Mouse (Mus musculus) E14TG2a.4 (cell line): ENCODE data around the gene Chrd.

ENCODE experiments used
- H3K27me3 ChIP-seq: 2 replicates; pipeline ENCODE4 v1.6.1; 2014; ENCODE audit warnings: low read length, control low read depth; ENCODE audit not compliant: insufficient read depth
- H3K36me3 ChIP-seq: 2 replicates; pipeline ENCODE4 v1.6.1; 2014; ENCODE audit warnings: low read length, control low read depth; ENCODE audit not compliant: insufficient read depth
- H3K4me1 ChIP-seq: replicated peaks from 2 replicates; pipeline ENCODE4 v1.6.1; 2014; ENCODE audit warnings: low read depth, low read length, control low read depth
- H3K4me3 ChIP-seq: replicated peaks from 2 replicates; pipeline ENCODE4 v1.5.1; 2014; ENCODE audit warnings: mild to moderate bottlenecking, low read length
- H3K9me3 ChIP-seq: 2 replicates; pipeline ENCODE4 v1.6.1; 2014; ENCODE audit warnings: low read length, control low read depth
- CTCF ChIP-seq: conservative IDR thresholded peaks from 2 replicates; pipeline ENCODE4 v1.5.1; 2014; ENCODE audit warnings: low read length
- NANOG ChIP-seq: IDR thresholded peaks from 2 replicates; pipeline ENCODE4 v1.6.1; 2014; ENCODE audit warnings: borderline replicate concordance, low read length, mixed read lengths
- POU5F1 ChIP-seq: IDR thresholded peaks from 2 replicates; pipeline ENCODE4 v1.6.1; 2014; ENCODE audit warnings: low read length, borderline replicate concordance

The Chrd gene

GRCm38 (mm10) chr16:20700036-20700435, 32.9 kb upstream of the Chrd start:
- Histone ChIP-seq H3K36me3 (peaks cover 31% of the 10 kb centered on the region), H3K4me3 (no peak overlapping the region), H3K27me3 (peaks cover 21% of the 10 kb centered on the region), H3K4me1 (peaks cover 73% of the 10 kb centered on the region), H3K9me3 (no peaks in the 10 kb centered on the region)
- TF ChIP-seq CTCF (no peak), NANOG (no peak), POU5F1 (no peak)

GRCm38 (mm10) chr16:20701316-20701715, 31.6 kb upstream of the Chrd start:
- H3K9me3 ChIP-seq, result no peaks in the 10 kb centered on the region
- peak overlapping the region; percentile 82 for H3K4me3 ChIP-seq
- TF ChIP-seq POU5F1 (no peak), NANOG (no peak), CTCF (no peak)
- H3K27me3 ChIP-seq, result peaks cover 8% of the 10 kb centered on the region
- peaks cover 44% of the 10 kb centered on the region for H3K36me3 ChIP-seq
- peaks cover 75% of the 10 kb centered on the region for H3K4me1 ChIP-seq

- Histone ChIP-seq H3K27me3 (0 out of 2 replicates have a peak, but pooled peaks cover 3% of the 10 kb centered on the region), H3K4me1 (peaks cover 78% of the 10 kb centered on the region), H3K36me3 (peaks cover 50% of the 10 kb centered on the region), H3K4me3 (peak overlapping the region; percentile 82), H3K9me3 (no peaks in the 10 kb centered on the region)
- TF ChIP-seq POU5F1 (no peak), NANOG (no peak), CTCF (no peak)
Observed at GRCm38 (mm10) chr16:20701729-20702521, 31.0 kb upstream of the Chrd start.

DNA sequence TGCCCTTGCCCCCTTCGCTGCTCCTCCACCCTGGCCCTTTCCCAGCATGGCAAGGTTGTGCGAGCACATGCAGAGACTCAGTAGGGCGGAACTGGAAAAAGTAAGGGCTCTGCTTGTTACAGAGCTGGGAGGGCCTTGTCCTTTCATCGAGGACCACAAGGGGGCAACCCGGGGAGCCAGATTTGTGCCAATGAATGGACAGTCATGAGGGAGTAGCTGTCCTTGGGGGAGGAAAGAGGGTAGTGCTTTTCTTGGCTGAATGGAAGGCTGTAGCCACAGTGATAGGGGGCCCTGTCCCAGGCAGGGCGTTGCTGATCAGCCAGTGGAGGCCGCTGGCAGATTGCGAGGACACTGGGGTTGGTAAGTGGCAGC, 30.4 kb upstream of the Chrd start:
- TF ChIP-seq NANOG (no peak), CTCF (peak; percentile 88)
- H3K9me3 ChIP-seq, result no peaks in the 10 kb centered on the region
- H3K4me1 ChIP-seq, result peaks cover 83% of the 10 kb centered on the region
- 0 out of 2 replicates have a peak, but pooled peaks cover under 1% of the 10 kb centered on the region for H3K27me3 ChIP-seq
- peak overlapping the region; percentile 82 for H3K4me3 ChIP-seq
- peaks cover 56% of the 10 kb centered on the region for H3K36me3 ChIP-seq

DNA sequence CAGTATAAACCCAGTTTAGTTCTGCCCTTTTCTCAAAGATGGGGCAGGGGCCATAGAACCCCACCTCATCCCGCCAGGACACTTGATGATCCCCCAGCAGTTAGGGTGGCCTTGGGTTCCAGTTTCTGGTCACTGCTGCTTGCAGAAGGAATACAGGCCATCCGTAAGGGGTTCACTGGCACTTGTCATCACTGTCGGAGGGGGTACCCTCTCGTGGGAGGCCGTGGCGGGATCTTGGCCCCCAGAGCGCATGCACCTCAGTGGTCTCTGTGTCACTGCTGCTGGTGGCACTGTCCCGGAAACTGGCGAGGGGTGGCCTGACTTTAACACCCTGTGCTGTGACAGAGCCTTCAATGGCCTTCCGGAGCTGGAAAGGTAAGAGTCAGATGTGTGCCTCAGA, 29.9 kb upstream of the Chrd start:
- TF ChIP-seq POU5F1, result no peak
- no peak for TF ChIP-seq NANOG
- no peak for TF ChIP-seq CTCF
- Histone ChIP-seq H3K36me3 (peaks cover 62% of the 10 kb centered on the region), H3K9me3 (no peaks in the 10 kb centered on the region), H3K27me3 (no peaks in the 10 kb centered on the region), H3K4me3 (no peak overlapping the region; the same call in 1 of the 2 replicates), H3K4me1 (peaks cover 89% of the 10 kb centered on the region)

DNA sequence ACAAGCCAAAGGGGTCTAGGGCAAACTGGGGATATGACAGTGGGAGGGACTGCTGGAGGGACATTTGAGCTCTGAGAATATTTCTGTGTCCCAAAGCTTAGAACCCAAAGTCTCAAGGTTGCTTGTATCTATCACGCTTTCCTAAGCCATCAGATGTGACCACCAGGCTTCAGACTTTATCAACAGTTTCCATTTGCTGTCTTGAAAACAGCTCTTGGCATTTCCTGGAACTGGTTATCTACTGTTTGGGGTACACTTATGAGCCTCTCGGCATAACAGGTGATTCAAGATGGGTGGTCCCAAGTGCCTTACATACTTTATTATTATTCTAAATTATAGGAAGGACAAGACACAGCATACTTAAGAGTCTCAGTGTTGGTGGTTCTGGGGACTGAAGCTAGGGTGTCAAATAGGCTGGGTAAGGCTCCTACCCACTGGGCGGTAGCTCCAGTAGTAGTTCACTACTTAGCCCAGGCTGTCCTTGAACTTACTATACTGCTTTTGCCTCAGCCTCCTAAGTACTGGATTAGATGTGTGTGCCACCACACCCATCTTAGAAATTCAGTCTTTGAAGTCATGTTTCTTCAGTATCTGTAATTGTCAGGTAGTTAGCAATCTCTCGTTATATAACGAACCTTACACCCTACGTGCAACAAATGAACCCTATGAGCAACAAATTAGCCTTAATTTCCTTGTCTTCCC, 29.1 kb upstream of the Chrd start:
- H3K9me3 ChIP-seq, result no peaks in the 10 kb centered on the region
- peaks cover 69% of the 10 kb centered on the region for H3K36me3 ChIP-seq
- H3K4me1 ChIP-seq, result peaks cover 97% of the 10 kb centered on the region
- H3K4me3 ChIP-seq, result no peak overlapping the region
- TF ChIP-seq NANOG, result no peak
- no peak for TF ChIP-seq POU5F1
- no peak for TF ChIP-seq CTCF
- no peaks in the 10 kb centered on the region for H3K27me3 ChIP-seq

DNA sequence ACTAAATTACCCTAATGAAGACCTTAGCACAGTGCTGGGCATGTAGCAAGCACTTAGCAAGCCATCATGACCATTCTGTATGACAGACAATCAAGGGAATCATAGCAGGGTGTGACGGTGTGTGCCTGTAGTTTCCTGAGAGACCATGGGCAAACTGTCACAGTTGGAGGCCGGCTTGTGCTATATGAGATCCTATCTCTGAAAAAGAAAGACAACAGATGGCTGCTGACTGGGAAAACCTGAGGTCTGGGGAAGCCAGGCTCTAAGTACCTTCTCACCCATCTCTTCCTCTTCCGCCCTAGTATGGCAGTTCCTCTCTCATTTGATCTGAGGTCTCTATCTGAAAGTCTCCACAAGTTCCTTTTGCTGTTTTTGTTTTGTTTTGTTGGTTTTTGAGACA, 27.1 kb upstream of the Chrd start:
- peaks cover 91% of the 10 kb centered on the region for H3K4me1 ChIP-seq
- peaks cover 82% of the 10 kb centered on the region for H3K36me3 ChIP-seq
- H3K27me3 ChIP-seq, result no peaks in the 10 kb centered on the region
- TF ChIP-seq POU5F1, result no peak
- TF ChIP-seq NANOG, result no peak
- TF ChIP-seq CTCF, result no peak
- H3K9me3 ChIP-seq, result peaks cover 16% of the 10 kb centered on the region
- H3K4me3 ChIP-seq, result no peak overlapping the region

- TF ChIP-seq NANOG, result no peak
- TF ChIP-seq POU5F1, result no peak
- TF ChIP-seq CTCF, result no peak
- Histone ChIP-seq H3K27me3 (no peaks in the 10 kb centered on the region), H3K9me3 (peaks cover 24% of the 10 kb centered on the region), H3K4me1 (peaks cover 85% of the 10 kb centered on the region), H3K4me3 (peak overlapping the region; percentile 13), H3K36me3 (peaks cover 90% of the 10 kb centered on the region)
Observed at GRCm38 (mm10) chr16:20706407-20707055, 26.4 kb upstream of the Chrd start.
